Mouse (Mus musculus) spleen, adult 2 months (tissue): ENCODE data around the gene Samd4. TPM values are rescaled to one million over a fixed set of nuclear protein-coding genes. Genes with fewer than 3 reads are reported as not detected.
A peak's percentile ranks its signal among the peaks of the same experiment; 100 is the strongest.
"Not testable (repeated sequence)": the region's sequence is repeated elsewhere in the genome, so short reads cannot be mapped to it uniquely, and the experiment has no call there.

Source experiments
- DNase-seq, 2 experiments: peaks; one replicate each; pipeline versions ENCODE4 v3.0.0 to v3.0.0-alpha.2; 2012 to 2021; ENCODE audit warnings: low spot score in 2 of 2, low read depth in 1 of 2
- H3K27ac ChIP-seq: fragments of 200-500 bp; 2 replicates; pipeline ENCODE4 v1.5.1; 2012; ENCODE audit warnings: low read length, inconsistent platforms; ENCODE audit not compliant: insufficient read depth
- H3K27me3 ChIP-seq: fragments of 200-500 bp; 2 replicates; pipeline ENCODE4 v1.6.1; 2012; ENCODE audit warnings: mild to moderate bottlenecking, moderate library complexity, low read length, inconsistent platforms; ENCODE audit not compliant: control insufficient read depth, insufficient read depth
- H3K36me3 ChIP-seq: fragments of 200-500 bp; 2 replicates; pipeline ENCODE4 v1.6.1; 2012; ENCODE audit warnings: mild to moderate bottlenecking, low read length, inconsistent platforms; ENCODE audit not compliant: control insufficient read depth, insufficient read depth
- H3K4me1 ChIP-seq: fragments of 200-500 bp; 2 replicates; pipeline ENCODE4 v1.6.1; 2011; ENCODE audit warnings: inconsistent platforms; ENCODE audit not compliant: control insufficient read depth, insufficient read depth, insufficient read length
- H3K4me3 ChIP-seq: fragments of 200-500 bp; 2 replicates; pipeline ENCODE4 v1.5.1; 2011; ENCODE audit warnings: mild to moderate bottlenecking, inconsistent platforms; ENCODE audit not compliant: insufficient read depth, insufficient read length; ENCODE audit errors: extremely low read depth
- CTCF ChIP-seq: fragments of 200-500 bp; IDR thresholded peaks from 2 replicates; pipeline ENCODE4 v1.5.1; 2011; ENCODE audit warnings: mild to moderate bottlenecking, inconsistent platforms; ENCODE audit not compliant: insufficient read depth, insufficient read length, insufficient replicate concordance; ENCODE audit errors: extremely low read depth
- POLR2A ChIP-seq: fragments of 200-500 bp; IDR thresholded peaks from 2 replicates; pipeline ENCODE4 v1.6.1; 2011; ENCODE audit warnings: low read depth, low read length, inconsistent platforms
- WGBS: fragments of 180-500 bp; shearing (Covaris S2); methylation state at CpG from one replicate; pipeline ENCODE4 v1.1.7; 2018; 5-methylcytosine and 5-hydroxymethylcytosine counted together
- polyA plus RNA-seq: library from polyadenylated mRNA; depleted of rRNA; stranded (reverse); fragments of >200 nt; gene quantifications from 2 replicates; pipeline ENCODE4 v1.2.3, GENCODE M21; 2012

Gene Samd4
- polyA plus RNA-seq, 1 experiment: 3.7 TPM

DNA sequence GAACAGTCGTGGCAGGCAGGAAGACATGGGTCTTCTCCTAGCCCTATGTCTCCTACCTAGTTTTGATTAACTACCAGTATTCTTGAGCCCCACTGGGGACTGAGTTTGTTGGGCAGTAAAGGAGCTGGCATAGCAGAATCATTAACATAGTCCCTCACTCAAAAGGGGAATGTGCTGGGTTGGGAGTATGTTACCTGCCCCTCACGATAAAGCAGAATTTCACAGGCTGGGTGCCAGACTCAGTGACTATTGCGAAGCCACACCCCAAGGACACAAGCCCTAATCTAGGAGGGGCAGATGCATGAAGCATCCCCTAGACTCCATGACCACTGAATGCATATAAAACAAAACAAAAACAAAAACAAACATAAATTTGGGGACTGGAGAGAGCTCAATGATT lies 212.4 kb downstream of the Samd4 start:
- WGBS: 78% methylated on average over 3 of the region's 3 CpGs
- Histone ChIP-seq H3K4me1 (no peaks in the 10 kb centered on the region), H3K27ac (no peak overlapping the region), H3K4me3 (no peak overlapping the region), H3K27me3 (no peaks in the 10 kb centered on the region), H3K36me3 (no peaks in the 10 kb centered on the region)
- TF ChIP-seq CTCF (no peak), POLR2A (no peak)
- DNase-seq: no peak

DNA sequence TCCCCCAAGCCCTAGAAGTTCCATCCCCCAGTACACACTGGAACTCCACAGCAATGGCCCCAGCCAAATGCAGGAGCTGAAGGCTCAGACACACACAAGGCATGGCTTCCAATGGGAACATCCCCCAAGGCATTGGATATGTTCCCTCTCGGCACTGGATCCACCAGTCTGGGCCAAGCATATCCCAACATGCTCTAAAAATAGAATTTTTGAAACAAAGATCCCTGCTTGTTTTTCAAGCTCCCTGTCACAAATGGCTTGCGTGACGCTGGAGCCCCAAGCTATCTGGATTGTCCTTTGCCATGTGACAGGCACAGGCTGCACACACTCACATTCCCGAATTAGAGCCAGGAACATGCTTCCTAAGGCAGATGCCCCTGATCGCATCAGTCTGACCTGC lies 213.7 kb downstream of the Samd4 start:
- no peaks in the 10 kb centered on the region for H3K4me1 ChIP-seq
- no peak for TF ChIP-seq CTCF
- TF ChIP-seq POLR2A: no peak
- no peak overlapping the region for H3K27ac ChIP-seq
- DNase-seq: no peak
- H3K27me3 ChIP-seq: no peaks in the 10 kb centered on the region
- WGBS: 93% methylated on average over 5 of the region's 5 CpGs
- H3K4me3 ChIP-seq: no peak overlapping the region
- H3K36me3 ChIP-seq: no peaks in the 10 kb centered on the region

DNA sequence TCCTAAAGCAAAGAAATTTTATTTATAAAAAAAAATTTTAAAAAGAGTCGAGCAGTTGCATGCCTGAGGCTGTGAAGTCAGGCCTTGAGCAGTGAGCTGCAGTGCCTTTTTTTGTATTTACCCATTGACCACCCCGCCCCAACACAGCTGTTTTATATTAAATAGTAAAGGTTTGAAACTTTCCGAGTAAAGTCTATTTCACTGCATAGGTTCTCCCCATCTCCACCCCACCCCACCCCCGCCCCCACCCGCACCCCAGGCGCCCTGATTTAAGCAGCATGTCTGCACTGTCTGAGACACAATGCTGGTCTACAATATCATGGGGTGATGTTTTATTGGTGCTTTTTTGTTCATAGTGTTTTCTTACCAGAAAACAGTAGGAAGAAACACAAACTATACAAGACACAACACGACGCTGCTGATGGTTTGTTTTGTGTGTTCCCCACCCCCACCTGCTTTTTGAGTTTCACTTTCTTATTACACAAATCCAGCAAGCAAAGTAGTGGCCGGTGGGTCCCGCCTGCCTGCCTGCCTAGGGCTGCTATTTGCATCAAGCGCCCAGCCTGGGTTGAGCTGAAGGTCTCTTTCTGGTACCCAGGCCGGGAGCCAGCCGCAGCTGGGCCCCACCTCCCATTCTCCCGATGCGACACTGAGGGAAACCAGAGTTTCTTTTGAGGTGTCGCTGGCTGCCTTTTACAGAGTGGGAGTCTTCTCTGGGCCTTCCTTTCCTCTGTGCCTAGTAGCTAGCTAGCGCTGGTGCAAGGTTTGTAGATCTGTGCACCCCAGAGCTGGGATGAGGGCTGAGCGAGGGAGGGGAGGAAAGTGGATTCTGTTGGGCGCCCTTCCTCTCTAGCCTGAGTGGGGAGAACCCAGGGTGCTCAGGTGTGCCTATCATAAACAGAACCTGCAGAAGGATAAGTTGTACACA lies 221.9 kb downstream of the Samd4 start:
- H3K27me3 ChIP-seq: no peaks in the 10 kb centered on the region
- 28% methylated on average over 19 of the region's 19 CpGs for WGBS
- H3K27ac ChIP-seq: peak overlapping the region; percentile 64
- peak; percentile 13 to 23 for DNase-seq
- peak overlapping the region; percentile 57 for H3K4me3 ChIP-seq
- TF ChIP-seq CTCF (no peak), POLR2A (no peak)
- no peaks in the 10 kb centered on the region for H3K36me3 ChIP-seq
- H3K4me1 ChIP-seq: peaks cover 3% of the 10 kb centered on the region; the same call in 1 of the 2 replicates

DNA sequence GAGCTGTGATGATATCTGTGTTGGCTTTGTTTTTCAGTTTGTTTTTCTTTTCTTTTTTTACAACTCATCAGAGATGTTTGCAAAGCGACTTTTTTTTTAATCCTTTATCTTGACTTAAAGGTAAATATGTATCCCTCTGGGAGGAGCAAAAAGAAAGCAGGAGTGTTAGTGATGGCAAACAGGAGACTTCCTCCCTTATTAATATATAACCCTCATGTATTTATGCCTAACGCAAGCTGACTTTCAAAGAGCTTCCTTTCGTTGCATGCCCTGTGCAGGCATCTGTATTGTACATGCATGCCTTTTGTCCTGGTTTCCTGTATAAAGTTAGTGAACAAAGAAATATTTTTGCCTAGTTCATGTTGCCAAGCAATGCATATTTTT lies 222.5 kb downstream of the Samd4 start:
- no peak for TF ChIP-seq CTCF
- TF ChIP-seq POLR2A: no peak

DNA sequence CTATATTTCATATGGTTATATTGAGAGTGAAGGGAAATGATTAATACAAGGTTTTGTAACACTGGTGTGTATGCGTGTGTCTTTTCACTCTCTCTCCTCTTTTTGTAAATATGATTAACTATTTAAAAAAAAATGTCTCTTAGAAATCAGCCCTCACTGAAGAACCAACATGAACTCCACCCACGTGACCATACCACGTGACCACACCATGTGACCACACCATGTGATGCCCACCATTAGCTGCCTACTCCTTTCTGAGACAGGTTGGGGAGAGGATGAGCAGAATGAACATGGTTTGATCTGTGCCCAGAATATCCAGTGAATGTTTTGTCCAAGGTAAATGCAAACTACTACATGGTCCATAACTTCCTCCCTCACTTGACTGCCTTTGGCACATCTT lies 223.1 kb downstream of the Samd4 start:
- H3K4me3 ChIP-seq: no peak overlapping the region
- DNase-seq: no peak
- TF ChIP-seq CTCF: no peak
- TF ChIP-seq POLR2A: no peak
- peaks cover 3% of the 10 kb centered on the region; the same call in 1 of the 2 replicates for H3K4me1 ChIP-seq
- no peaks in the 10 kb centered on the region for H3K27me3 ChIP-seq
- no peak overlapping the region for H3K27ac ChIP-seq
- WGBS: 93% methylated on average over 3 of the region's 3 CpGs
- no peaks in the 10 kb centered on the region for H3K36me3 ChIP-seq

More for the DNA sequence above, 222.5 kb downstream of the Samd4 start:
- Histone ChIP-seq H3K36me3 (no peaks in the 10 kb centered on the region), H3K27ac (no peak overlapping the region), H3K4me1 (peaks cover 3% of the 10 kb centered on the region; the same call in 1 of the 2 replicates), H3K27me3 (no peaks in the 10 kb centered on the region), H3K4me3 (no peak overlapping the region)
- 75% methylated on average over 3 of the region's 3 CpGs for WGBS
- DNase-seq: no peak

DNA sequence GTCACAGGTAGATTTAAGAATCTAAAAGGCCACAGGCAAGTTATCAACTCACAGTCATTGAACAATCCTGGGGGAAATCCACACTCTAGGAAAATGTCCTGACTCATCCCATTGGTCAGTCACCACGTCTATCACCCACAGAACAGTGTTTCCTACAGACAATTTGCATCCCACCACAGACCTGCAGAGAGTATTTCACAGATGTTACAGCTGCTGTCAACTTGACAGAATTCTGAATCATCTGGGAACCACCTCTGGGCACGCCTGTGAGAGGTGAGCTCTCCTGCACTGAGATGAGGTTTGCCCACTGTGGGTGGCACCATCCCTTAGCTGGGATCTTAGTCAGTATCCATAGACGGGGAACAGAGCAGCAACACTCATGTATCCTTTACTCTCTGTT lies 224.8 kb downstream of the Samd4 start:
- TF ChIP-seq CTCF (no peak), POLR2A (no peak)
- Histone ChIP-seq H3K4me3 (no peak overlapping the region), H3K36me3 (no peaks in the 10 kb centered on the region), H3K27ac (no peak overlapping the region), H3K27me3 (no peaks in the 10 kb centered on the region), H3K4me1 (peaks cover 3% of the 10 kb centered on the region; the same call in 1 of the 2 replicates)
- WGBS: 50% methylated on average over 3 of the region's 3 CpGs
- no peak for DNase-seq

DNA sequence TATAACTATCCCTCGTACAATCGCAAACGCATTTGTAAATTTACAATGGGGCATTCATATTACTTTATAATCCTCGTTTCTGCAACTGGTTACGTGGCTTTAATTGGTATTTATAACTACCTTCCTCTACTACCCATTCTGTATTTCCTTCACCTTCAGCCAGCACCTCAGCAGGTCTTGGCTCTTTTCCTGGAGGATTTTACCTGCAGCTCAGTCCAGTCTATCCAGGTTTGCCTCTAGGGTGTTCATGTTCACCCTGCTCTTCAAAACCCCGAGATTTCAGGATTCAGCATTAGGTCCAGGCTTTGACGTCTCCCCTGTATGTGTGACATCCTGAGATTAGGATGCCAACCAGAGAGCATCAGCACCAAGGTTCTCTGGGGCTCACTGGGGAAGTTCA lies 227.7 kb downstream of the Samd4 start:
- not testable (repeated sequence) for H3K4me1 ChIP-seq
- WGBS: 90% methylated on average over 7 of the region's 7 CpGs

More for the DNA sequence above, 227.7 kb downstream of the Samd4 start:
- H3K36me3 ChIP-seq, H3K27ac ChIP-seq, H3K4me3 ChIP-seq, H3K27me3 ChIP-seq, DNase-seq: not testable (repeated sequence)
